Mouse (Mus musculus): Measurements from ENCODE around the gene S100a16. TPM values are rescaled to one million over a fixed set of nuclear protein-coding genes. Genes with fewer than 3 reads are reported as not detected.

The S100a16 gene
- polyA plus RNA-seq (2017; shearing (Covaris generic)): 0.32 TPM

GRCm38 (mm10) chr3:90537141-90537904 is at the start of gene S100a16:
Gene S100a16, plus strand, starts transcription at chr3:90537254.

GRCm38 (mm10) chr3:90490696-90491256 is 46.3 kb upstream of the S100a16 start, which contains the start of gene Snapin:
Gene Snapin, minus strand, starts transcription at chr3:90491033.

GRCm38 (mm10) chr3:90508950-90509746 is 27.9 kb upstream of the S100a16 start, which contains the start of gene Chtop:
Gene Chtop, minus strand, starts transcription at chr3:90509498.

DNA sequence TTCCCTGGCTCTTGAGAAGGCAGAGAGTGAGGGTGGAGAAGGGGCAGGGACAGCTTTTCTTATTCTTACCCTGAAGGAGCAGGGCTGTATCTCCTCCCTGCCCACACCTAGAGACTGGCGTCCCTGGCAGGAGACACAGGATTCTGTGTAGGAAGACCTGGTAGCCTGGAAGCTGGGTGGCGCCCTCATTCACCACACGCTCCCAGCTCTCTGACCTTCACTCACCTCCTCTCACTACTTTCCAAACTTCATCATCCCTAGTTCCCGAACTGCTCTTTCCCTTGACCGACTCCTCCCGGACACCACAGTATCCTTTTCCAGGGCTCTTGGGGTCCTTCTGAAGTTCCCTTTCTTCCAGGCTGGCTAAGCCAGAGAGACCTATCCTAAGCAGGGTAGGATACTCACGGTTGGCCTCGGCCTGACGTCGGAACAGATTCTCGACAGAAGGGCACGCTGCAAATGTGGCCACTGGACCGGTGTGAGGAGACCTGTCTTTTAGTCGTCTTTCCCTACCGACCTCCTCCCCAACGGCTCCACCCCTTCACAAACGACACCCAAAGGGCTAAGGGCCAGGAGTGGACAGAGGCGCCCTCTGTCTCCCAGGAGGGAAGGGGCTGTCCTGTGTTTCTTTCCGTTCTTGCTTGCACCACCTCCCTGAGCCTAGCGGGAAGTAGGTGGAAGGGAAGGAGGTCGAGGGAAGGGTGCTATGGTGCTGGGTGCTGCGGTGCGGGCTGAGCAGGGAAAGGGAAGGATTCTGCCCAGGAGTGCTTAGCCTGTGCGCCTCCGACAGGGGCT is 23.1 kb upstream of the S100a16 start, which contains the start of the genes S100a1 and S100a13:
S100a1 (minus strand) TSS at position 597 of the 795 bp plus-strand sequence.
S100a13 (plus strand) TSS at position 640 of the 795 bp plus-strand sequence.

GRCm38 (mm10) chr3:90526580-90526979 is 10.5 kb upstream of the S100a16 start, which contains the start of gene S100a14:
Gene S100a14, plus strand, starts transcription at chr3:90526856.

DNA sequence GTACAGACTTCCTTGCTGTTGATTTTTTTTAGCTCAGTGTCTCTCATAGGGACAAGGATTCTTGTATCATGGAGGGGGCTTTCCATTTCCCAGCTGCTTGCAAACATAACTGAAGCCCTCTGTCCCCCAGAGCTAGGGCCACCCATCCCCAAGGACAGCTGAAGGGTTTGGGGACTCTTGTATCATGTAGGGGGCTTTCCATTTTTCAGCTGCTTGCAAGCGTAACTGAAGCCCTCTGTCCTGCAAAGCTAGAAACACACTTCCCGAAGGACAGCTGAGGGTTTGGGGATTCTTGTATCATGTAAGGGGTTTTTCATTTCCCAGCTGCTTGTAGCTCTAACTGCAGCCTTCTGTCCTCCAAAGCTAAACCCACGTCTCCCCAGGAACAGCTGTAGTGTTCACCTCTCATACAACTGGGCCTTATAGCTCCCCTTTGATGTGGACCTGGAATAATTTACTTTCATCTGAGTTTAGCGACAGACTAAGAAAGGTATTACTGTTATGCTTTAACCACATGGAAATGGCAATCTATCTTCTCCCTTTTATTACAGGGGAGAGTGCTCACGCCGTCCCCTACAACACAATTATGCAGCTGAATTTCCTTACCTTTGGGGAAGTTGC is 23.1 kb downstream of the S100a16 start, which contains the start of gene S100a3:
S100a3 (plus strand) TSS at position 571 of the 621 bp plus-strand sequence.

GRCm38 (mm10) chr3:90589947-90590346 is 52.9 kb downstream of the S100a16 start, which contains the start of gene S100a2:
Gene S100a2, plus strand, starts transcription at chr3:90590247.

Other genes with a start within 250 kb of the S100a16 start
- gene Gatad2b, start 244.1 kb upstream of the S100a16 start, polyA plus RNA-seq (2017; shearing (Covaris generic)): 12.7 TPM
- 0.27 TPM for gene Slc27a3, start 147.3 kb upstream of the S100a16 start, polyA plus RNA-seq (2017; shearing (Covaris generic))
- gene Ints3, start 103.6 kb upstream of the S100a16 start, polyA plus RNA-seq (2017; shearing (Covaris generic)): 47.0 TPM
- gene Npr1, start 71.4 kb upstream of the S100a16 start, polyA plus RNA-seq (2017; shearing (Covaris generic)): not detected
- gene Ilf2, start 61.1 kb upstream of the S100a16 start, polyA plus RNA-seq (2017; shearing (Covaris generic)): 104 TPM
- gene Snapin, start 46.2 kb upstream of the S100a16 start, polyA plus RNA-seq (2017; shearing (Covaris generic)): 93.0 TPM
- gene Chtop, start 27.8 kb upstream of the S100a16 start, polyA plus RNA-seq (2017; shearing (Covaris generic)): 212 TPM
- 4.4 TPM for gene S100a1, start 22.9 kb upstream of the S100a16 start, polyA plus RNA-seq (2017; shearing (Covaris generic))
- gene S100a13, start 22.8 kb upstream of the S100a16 start, polyA plus RNA-seq (2017; shearing (Covaris generic)): 181 TPM
- gene S100a14, start 10.4 kb upstream of the S100a16 start, polyA plus RNA-seq (2017; shearing (Covaris generic)): 0.40 TPM
- gene S100a3, start 23.3 kb downstream of the S100a16 start, polyA plus RNA-seq (2017; shearing (Covaris generic)): 1.6 TPM
- 1.7 TPM for gene S100a2, start 53.0 kb downstream of the S100a16 start, polyA plus RNA-seq (2017; shearing (Covaris generic))
- not detected for gene Gm42674, start 64.7 kb downstream of the S100a16 start, polyA plus RNA-seq (2017; shearing (Covaris generic))
- 415 TPM for gene S100a4, start 66.5 kb downstream of the S100a16 start, polyA plus RNA-seq (2017; shearing (Covaris generic))
- not detected for gene S100a5, start 71.3 kb downstream of the S100a16 start, polyA plus RNA-seq (2017; shearing (Covaris generic))
- 481 TPM for gene S100a6, start 75.6 kb downstream of the S100a16 start, polyA plus RNA-seq (2017; shearing (Covaris generic))
- gene S100a7a, start 116.8 kb downstream of the S100a16 start, polyA plus RNA-seq (2017; shearing (Covaris generic)): 0.28 TPM
- not detected for gene S100a8, start 131.7 kb downstream of the S100a16 start, polyA plus RNA-seq (2017; shearing (Covaris generic))
- 0.57 TPM for gene S100a9, start 158.5 kb downstream of the S100a16 start, polyA plus RNA-seq (2017; shearing (Covaris generic))
- not detected for gene Pglyrp4, start 189.7 kb downstream of the S100a16 start, polyA plus RNA-seq (2017; shearing (Covaris generic))
- not detected for gene Gm5849, start 240.6 kb downstream of the S100a16 start, polyA plus RNA-seq (2017; shearing (Covaris generic))

All from activated CD4-positive, CD25-positive, alpha-beta regulatory T cell, adult 9 weeks (primary cell).